Comparison of ENCODE assay signal across 16 mouse cellular contexts in genomic region chr10:92135521-92135920, GRCm38 (mm10).
"Had no signal": no experiment of that assay in that cellular context is flagged by ENCODE, and none has a peak within 500 bp of the region (broad histone marks: within the 10 kb centered on the region; RNA-seq: fewer than 3 reads in every experiment).

No protein-coding gene starts in this region.

- H3K4me1 ChIP-seq: stomach, embryonic 15.5 days had no signal

- H3K27me3 ChIP-seq: neural tube, embryonic 13.5 days; neural tube, embryonic 15.5 days; stomach, embryonic 15.5 days had no signal

- H3K9me3 ChIP-seq: neural tube, embryonic 13.5 days; neural tube, embryonic 15.5 days; stomach, embryonic 15.5 days had no signal

- H3K9ac ChIP-seq: neural tube, embryonic 13.5 days; neural tube, embryonic 15.5 days; stomach, embryonic 15.5 days had no signal

- H3K27ac ChIP-seq: neural tube, embryonic 13.5 days; neural tube, embryonic 15.5 days; stomach, embryonic 15.5 days; stomach, postnatal 0 days had no signal

- H3K4me2 ChIP-seq: neural tube, embryonic 13.5 days; neural tube, embryonic 15.5 days; stomach, embryonic 15.5 days had no signal

- H3K4me3 ChIP-seq: neural tube, embryonic 13.5 days; neural tube, embryonic 15.5 days; stomach, embryonic 15.5 days had no signal

- H3K36me3 ChIP-seq: stomach, embryonic 15.5 days had no signal

- DNase-seq: retina, postnatal 1 day; right cerebral cortex, adult 18-20 months; right cerebral cortex, postnatal 14 days; right cerebral cortex, postnatal 25 days; right cerebral cortex, postnatal 4 days; spleen, adult 18-20 months; thymus, adult 18-20 months; thymus, adult 2 months; thymus, postnatal 14 days; thymus, postnatal 25 days; thymus, postnatal 36 days; thymus, postnatal 4 days had no signal
